Mouse (Mus musculus): ENCODE measurements around the gene Slc9a3.

DNA sequence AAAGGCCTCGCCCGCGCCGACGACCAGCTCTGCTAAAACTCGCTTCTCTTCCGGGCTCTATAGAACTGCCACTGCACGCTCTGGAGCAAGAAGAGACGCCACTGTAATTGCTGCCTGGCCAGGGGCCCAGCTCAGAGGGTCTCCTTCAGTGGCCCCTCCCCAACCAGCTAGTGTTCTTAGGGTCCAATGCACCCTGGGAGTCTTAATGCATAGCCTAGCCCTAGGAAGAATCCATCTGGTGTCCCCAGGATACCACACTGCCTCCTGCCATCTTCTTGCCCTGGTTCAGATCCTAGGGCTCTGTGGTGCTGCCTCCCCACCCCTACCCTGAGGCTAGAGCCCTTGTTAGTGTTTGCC is 45.8 kb downstream of the Slc9a3 start:
- TF ChIP-seq POLR2A (IDR thresholded peaks at IDR 0.05; ENCODE audit: control insufficient read depth, extremely low read depth, insufficient read depth, low read length, poor library complexity) = no peak
- no peak for TF ChIP-seq CTCF (IDR thresholded peaks at IDR 0.05; ENCODE audit: borderline replicate concordance, control insufficient read depth, extremely low read depth, insufficient read depth, low read length, poor library complexity)

Data from thymus, adult 2 months (tissue).